Mouse (Mus musculus) CD4-positive naive resting alpha-beta T cell, adult 57 days (primary cell): ENCODE measurements around the gene Ush1c. TPM values are rescaled to one million over a fixed set of nuclear protein-coding genes. Genes with fewer than 3 reads are reported as not detected.

Experiments
- total RNA-seq: library from RNA; stranded (reverse); gene quantifications from one replicate; pipeline ENCODE4 v1.2.4, GENCODE M21; 2023

Gene Ush1c
- not detected for total RNA-seq

DNA sequence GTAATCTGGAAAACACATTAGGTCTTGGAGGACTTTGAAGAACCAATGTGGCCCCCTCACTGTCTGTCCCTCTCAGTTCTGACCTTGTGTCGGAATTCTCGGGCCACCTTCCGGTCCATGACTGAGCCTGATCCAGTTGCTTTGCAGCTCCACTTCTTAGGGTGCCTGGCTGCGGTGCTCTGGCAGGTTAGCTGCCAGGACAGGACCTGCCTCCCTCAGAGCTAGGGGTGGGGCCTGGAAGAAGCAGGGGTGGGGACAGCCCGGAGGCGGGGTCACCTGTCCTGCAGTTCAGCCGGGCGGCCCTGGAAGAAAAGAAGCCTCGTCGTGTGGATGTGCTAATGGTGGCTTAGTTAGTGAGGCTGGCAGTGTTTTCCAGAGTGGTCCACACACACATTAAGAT lies at the start of gene Ush1c:
TSS of gene Ush1c (minus strand) at position 158 of the 400 bp plus-strand sequence.

DNA sequence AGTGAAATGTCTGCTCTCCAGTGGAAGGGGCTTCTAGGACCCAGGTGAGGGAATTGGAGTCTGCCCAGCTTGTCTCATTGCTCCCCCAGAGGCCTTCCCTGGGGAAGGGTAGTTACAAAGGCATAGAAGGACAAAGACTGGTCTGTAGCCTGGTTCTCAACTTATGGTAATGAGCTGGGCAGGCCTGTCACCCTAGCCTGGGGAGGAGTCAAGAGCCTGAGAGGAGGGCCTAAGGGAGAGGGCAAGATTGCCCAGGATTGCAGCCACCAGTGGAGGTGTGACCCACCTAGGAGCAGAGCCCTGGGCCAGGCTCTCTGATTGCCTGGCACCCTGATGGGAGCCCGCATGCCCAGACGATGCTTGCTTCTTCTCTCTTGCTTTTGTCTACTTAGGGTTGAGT lies 2.4 kb upstream of the Ush1c start, which contains the start of gene Otog:
TSS of gene Otog (plus strand) at position 292 of the 400 bp plus-strand sequence.

DNA sequence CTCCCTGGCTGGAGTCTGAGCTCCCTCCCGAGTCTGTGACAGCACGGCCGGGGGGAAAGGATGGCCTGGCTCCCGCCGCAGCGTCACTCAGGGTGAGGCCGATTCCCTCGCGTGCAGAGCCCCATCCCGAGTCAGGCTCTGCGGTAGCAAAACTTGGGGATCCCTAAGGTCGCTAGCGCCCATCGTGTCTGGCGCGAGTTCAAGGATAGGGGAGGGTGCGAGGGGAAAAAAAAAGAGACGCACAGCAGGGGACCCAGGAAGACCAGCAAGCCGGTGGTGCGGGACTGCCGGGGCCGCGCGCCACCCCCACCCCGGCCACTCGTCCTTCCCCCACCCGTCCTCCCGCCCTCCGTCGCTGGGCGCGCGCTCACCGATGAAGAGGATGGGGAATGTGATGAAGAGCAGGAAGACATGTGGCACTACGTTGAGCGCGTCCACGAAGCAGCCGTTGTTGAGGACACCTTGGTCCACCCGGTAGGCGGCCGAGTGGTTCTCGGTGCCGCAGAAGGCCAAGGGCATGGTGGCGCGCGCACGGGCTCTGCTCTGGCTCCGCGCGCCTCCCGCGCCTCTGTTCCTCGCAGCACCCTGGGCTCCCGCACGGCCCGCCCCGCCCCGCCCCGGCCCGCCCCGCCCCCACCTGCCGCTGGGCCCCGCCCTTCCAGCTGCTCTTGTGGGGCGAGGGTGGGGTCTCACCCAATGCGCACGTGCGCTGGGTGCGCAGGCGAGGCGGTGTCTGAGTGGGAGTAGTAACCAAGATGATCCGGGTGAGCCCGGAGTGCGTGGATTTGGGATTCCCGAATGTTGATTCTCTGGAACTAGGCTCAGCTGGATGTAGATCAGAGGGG lies 58.6 kb downstream of the Ush1c start, which contains the start of gene Abcc8:
TSS of gene Abcc8 (minus strand) at position 603 of the 845 bp plus-strand sequence.

Other genes with a start within 250 kb of the Ush1c start
- gene Abcc6, start 208.2 kb downstream of the Ush1c start, total RNA-seq, result not detected
- gene Nomo1, start 204.8 kb downstream of the Ush1c start, total RNA-seq, result 38.3 TPM
- not detected for gene Kcnj11, start 137.7 kb downstream of the Ush1c start, total RNA-seq
- 0.68 TPM for gene Abcc8, start 58.5 kb downstream of the Ush1c start, total RNA-seq
- gene Otog, start 2.5 kb upstream of the Ush1c start, total RNA-seq, result 0.12 TPM
- gene Myod1, start 138.0 kb upstream of the Ush1c start, total RNA-seq, result not detected
- gene Kcnc1, start 158.0 kb upstream of the Ush1c start, total RNA-seq, result 0.65 TPM